Mouse (Mus musculus) left cerebral cortex, adult 8-10 months (tissue): ENCODE results near the gene Tjp2. TPM values are rescaled to one million over a fixed set of nuclear protein-coding genes. Genes with fewer than 3 reads are reported as not detected.
"Not testable (repeated sequence)": the region's sequence is repeated elsewhere in the genome, so short reads cannot be mapped to it uniquely, and the experiment has no call there.

Source experiments
- DNase-seq, 2 experiments: peaks; one replicate each; pipeline ENCODE4 v3.0.0; 2022; ENCODE audit warnings: low spot score in 2 of 2
- total RNA-seq, 4 experiments: library from RNA; stranded (reverse); gene quantifications; 2 replicates each; pipeline ENCODE4 v1.2.4; 2022

Gene Tjp2
- total RNA-seq, 4 experiments from 2014 or later, result 22.2 to 25.1 (median 23.3) TPM

DNA sequence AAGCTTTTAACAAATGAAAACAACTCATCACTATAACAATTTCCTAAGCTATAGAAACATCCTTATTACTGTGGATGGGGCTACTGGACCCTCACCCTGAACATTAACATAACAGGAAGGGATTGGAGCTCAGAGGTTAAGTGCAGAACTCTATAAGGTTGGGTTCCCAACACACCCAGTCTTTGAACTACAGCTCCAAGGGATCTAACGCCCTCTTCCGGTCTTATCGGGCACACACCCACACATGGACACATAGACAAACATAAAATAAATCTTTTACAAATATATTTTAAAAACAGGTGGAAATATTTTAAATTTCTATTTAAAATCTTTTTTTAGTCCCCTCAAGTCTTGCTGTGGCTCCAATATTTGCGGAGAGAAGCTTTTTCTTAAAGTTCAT, 3.4 kb downstream of the Tjp2 start:
- DNase-seq, result no peak

DNA sequence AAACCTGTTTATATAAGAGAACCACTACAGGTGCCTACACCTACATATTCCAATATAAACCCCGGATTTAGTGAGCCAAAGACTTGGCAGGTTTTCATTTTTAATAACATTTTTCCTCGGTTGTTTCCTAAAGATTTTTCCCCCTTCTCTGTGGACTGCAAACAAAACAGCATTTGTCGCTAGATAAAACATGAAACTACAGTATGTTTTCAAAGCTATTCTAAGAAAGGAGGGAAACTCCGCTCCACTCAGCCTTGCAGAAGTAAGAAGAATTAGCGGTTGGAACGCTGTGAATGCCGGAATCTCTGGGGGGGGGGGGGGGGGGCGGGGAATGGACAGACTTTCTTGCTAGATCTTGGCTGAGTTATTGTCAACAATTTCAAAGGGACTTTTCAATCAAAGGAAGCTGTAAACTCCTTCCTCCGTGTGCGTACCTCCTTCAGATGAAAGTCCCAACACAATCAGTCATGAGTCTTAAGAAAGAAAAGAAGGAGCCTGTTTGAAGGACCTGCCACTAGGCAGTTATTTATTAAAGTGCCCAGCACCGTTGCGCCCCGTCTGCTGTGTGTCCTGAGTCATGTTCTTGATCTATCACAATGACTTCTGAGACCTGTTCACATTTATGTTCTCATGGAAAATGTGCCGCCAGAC, 3.9 kb downstream of the Tjp2 start:
- DNase-seq, result no peak

- no peak for DNase-seq
Observed at GRCm38 (mm10) chr19:24219011-24219410, 5.8 kb downstream of the Tjp2 start.

DNA sequence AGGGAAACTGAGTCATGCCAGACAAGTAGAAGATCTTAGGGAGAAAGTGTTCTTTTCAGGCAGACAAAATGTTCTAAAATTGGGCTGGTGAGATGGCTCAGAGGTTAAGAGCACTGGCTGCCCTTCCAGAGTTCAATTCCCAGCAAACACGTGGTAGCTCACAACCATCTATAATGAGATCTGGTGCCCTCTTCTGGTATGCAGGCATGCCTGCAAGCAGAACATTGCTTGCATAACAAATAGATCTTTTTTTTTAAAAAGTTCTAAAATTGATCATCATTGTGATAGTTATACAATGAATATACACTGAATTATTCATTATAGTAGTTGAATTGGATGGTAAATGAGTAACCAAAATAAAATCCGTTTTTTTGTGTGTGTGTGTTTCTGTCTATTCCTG, 6.5 kb downstream of the Tjp2 start:
- no peak for DNase-seq

GRCm38 (mm10) chr19:24217851-24218250, 7.0 kb downstream of the Tjp2 start:
- DNase-seq, result no peak

DNA sequence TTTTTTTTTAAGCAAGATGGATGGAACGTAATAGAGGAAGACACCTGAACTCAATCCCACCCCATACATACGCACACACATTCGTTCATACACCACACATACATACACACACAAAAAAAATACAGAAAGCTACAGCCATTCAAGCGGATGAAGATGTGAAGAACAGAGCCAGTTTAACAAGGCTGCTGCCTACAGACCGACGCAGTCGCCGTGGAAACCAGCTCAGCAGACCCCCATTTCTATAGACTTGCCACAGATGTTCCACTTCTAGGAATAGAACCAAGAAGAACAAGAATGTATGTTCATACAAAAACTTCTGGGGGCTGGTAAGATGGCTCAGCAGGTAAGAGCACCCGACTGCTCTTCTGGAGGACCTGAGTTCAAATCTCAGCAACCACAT, 8.1 kb downstream of the Tjp2 start:
- no peak for DNase-seq

DNA sequence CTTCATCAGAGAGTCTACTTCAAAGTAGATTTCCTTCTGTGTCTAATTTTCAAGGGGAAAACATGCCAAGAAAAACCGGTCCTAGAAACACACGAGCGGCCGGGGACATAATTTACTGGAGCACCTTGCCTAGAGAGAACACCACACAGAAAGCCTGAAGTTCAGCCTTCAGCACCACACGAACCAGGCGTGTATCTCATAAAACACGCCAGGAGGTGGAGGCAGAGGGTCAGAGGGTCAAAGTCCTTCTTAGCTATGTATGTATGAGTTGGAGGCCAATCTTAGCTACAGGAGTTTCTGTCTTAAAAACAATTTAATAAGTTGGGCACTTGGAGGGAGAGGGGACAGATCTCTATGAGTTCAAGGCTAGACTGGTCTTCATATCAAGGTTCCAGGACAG, 9.9 kb downstream of the Tjp2 start:
- no peak for DNase-seq

- no peak for DNase-seq
Observed at GRCm38 (mm10) chr19:24213299-24213698, 11.5 kb downstream of the Tjp2 start.

GRCm38 (mm10) chr19:24212552-24213249, 12.1 kb downstream of the Tjp2 start:
- DNase-seq, result no peak

DNA sequence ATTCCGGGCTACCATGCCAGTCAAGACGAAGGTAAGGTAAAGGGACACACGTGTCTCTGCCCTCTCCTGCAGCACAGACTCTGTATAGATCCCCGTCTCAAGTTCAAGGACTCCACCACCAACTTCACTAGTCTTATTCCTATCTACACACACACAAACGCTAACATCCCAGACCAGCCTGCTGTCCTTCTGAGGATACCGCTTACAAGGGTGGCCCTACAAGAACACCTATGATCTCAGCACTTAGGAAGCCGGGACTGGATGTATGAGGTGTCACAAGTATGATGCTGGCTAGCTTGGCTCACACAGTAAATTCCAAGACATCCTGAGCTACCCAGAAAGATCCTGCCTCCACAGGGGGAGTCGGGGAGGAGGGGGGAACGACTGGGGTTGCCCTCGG, 13.7 kb downstream of the Tjp2 start:
- no peak for DNase-seq

GRCm38 (mm10) chr19:24209516-24209915, 15.3 kb downstream of the Tjp2 start:
- no peak for DNase-seq

DNA sequence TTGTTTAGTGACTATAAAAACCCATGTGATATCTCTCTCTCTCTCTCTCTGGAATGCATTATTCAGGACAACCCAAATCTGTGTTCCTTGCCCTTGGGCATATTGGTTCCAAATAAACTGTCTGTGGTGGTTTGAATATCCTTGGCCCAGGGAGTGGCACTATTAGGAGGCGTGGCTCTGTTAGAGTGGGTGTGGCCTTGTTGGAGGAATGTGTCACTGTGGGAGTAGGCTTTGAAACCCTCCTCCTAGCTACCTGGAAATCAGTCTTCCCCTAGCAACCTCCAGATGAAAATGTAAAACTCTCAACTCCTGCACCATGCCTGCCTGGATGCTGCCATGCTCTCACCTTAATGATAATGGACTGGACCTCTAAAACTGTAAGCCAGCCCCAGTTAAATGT, 16.9 kb downstream of the Tjp2 start:
- DNase-seq, result no peak

- DNase-seq, result no peak
Observed at GRCm38 (mm10) chr19:24205001-24205400, 19.8 kb downstream of the Tjp2 start.

- DNase-seq, result no peak
Observed at GRCm38 (mm10) chr19:24201848-24202247, 23.0 kb downstream of the Tjp2 start.

DNA sequence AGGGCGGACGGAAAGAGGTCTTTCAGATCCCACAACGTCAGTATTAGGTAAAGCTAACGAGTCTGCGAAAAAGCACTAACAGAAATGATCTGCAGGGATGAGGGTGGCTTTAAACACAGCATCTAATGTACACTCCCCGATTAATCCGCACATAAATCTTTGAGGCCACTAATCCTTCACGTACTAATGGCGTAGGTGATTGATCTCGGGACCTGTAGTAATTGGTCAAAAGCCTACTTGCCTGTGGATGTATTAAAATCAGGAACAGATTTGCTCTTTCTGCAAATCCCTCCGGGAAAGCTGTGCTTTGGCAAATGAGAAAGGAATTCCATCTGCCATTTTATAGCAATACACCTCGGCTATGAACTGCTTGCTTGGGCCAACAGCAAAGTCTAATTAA, 24.3 kb downstream of the Tjp2 start:
- DNase-seq, result no peak

GRCm38 (mm10) chr19:24198676-24199303, 26.0 kb downstream of the Tjp2 start:
- no peak for DNase-seq

DNA sequence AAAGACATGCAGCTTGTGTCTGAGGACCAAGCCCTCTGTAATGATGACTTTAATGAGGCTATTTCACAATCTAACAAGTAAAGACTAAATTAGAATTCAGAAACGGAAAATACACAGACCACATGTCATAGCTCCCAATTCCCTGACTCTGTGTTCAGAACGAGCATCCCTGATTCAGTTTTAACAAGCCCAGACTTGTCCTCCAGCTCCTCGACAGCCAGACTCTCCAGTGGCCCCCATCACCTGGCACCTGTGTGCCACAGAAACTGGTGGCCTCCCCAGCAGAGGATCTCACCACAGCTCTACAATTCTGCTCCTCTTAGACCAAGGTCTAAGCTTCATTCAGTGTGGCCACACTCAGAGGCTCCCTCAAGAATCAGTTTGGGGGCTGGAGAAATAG, 27.5 kb downstream of the Tjp2 start:
- no peak for DNase-seq

DNA sequence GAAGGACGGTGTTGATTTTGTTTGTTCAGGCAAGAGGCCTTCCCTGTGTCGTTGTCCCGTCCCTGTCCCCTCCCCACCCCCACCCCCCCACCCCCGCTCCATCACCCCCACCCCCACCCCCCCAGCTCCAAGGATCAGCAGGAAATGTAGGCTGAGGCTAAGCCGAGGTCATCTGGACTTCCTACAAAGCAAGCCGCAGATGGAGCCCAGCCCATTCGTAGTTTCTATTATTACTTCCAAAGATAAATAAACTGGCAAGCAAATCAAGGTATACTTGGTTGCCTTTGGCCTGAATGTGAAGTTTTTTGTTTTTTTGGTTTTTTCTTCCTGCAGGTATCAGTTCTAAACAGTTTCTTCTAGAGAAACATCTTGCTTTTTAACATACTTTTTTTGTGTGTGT, 29.6 kb downstream of the Tjp2 start:
- no peak for DNase-seq

DNA sequence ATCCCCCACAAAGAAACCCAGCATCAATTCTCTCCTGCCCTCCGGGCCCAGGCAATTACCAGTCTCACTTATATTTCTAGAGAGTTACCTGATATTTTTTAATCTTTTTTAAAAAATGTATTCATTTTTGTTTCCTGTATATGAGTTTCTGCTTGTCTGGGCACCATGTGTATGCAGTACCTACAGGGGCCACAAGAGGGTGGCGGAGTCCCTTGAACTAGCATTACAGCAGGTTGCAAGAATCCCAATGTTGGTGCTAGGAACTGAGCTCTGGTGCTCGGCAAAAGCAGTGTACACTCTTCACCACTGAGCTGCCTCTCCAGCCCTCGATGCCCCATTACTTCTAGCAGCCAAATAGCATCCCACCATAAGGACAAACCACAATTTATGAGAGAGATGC, 30.6 kb downstream of the Tjp2 start:
- no peak for DNase-seq

DNA sequence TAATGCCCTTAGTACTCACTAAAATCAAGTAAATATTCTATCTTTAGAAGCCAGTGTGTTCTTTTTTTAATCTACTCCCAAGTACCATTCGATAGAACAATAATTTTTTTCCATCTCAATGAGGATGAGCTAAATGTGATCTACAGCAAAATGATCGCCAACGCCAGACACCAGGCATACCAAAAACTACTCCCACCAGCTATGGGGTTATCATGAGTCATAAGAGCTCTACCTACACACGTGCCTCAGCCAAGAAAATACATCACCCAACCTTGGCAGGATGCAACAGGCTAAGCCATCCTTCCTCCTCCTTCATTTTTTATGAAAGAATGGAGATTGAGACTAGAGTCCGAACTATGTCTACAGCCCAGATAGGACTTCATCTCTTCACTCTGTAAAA, 31.9 kb downstream of the Tjp2 start:
- peak in 1 of 2 experiments; percentile 35 for DNase-seq

GRCm38 (mm10) chr19:24187791-24188190, 37.0 kb downstream of the Tjp2 start:
- no peak for DNase-seq

DNA sequence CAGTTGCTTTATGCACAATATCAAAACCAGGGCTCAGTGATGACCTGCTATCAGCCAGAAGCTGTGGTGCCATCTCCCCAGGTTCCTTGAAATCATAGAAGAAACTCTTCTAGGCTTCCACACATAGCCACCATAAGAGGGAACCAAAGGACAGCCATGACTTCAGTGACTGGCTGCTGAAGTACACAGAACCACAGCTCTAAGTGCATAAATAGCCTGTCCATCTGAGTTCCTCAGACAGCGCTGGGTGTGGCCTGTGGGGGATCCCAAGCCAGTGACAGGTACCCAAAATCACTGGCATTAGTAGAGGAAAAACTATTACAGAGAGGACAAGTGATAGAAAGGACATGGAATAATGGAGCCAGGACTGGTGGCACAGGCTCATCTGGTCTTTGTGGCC, 37.5 kb downstream of the Tjp2 start:
- DNase-seq, result not testable (repeated sequence)

DNA sequence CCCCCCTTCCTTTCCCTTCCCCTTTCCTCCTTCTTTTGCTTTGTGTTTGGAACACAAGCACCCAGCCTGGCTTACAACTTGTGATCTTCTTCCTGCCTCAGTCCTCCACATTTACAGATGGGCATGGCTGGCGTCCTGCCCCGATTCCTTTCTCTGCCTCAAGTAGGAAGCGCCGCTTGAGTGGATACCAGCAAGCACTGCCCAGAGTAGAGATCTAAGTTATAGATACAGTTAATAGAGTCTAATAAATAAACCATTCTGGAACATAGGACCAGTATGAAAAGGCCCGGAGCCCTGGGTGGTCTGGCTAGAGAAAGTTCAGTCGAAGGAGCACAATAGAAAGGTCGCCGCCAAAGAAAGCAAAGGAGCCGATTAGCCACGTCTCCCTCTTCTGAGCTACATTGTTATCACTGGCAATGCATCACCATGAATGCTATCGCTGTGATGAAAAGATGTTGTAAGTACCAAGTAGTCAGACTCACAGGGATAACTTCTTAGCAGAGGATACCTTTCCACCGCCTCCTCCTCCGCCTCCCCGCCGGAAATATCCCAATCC, 41.1 kb downstream of the Tjp2 start:
- no peak for DNase-seq
